Mouse (Mus musculus): ENCODE results near the gene Wdfy2.
"Not testable (repeated sequence)": the region's sequence is repeated elsewhere in the genome, so short reads cannot be mapped to it uniquely, and the experiment has no call there.

Wdfy2 gene

GRCm38 (mm10) chr14:62878634-62879430 lies 41.4 kb downstream of the Wdfy2 start:
- no peak for DNase-seq (ENCODE audit: low spot score)

GRCm38 (mm10) chr14:62879497-62879896 lies 42.0 kb downstream of the Wdfy2 start:
- DNase-seq (ENCODE audit: low spot score): peak; percentile 49

GRCm38 (mm10) chr14:62880084-62880851 lies 42.8 kb downstream of the Wdfy2 start:
- peak; percentile 31 for DNase-seq (ENCODE audit: low spot score)

GRCm38 (mm10) chr14:62882061-62882614 lies 44.7 kb downstream of the Wdfy2 start:
- no peak for DNase-seq (ENCODE audit: low spot score)

- DNase-seq (ENCODE audit: low spot score): no peak
Measured at GRCm38 (mm10) chr14:62883551-62883950, 46.1 kb downstream of the Wdfy2 start.

- DNase-seq (ENCODE audit: low spot score): no peak
Measured at GRCm38 (mm10) chr14:62884171-62884570, 46.7 kb downstream of the Wdfy2 start.

GRCm38 (mm10) chr14:62884639-62885038 lies 47.2 kb downstream of the Wdfy2 start:
- no peak for DNase-seq (ENCODE audit: low spot score)

GRCm38 (mm10) chr14:62885146-62885545 lies 47.7 kb downstream of the Wdfy2 start:
- no peak for DNase-seq (ENCODE audit: low spot score)

- no peak for DNase-seq (ENCODE audit: low spot score)
Measured at GRCm38 (mm10) chr14:62891401-62891800, 53.9 kb downstream of the Wdfy2 start.

GRCm38 (mm10) chr14:62892771-62893641 lies 55.5 kb downstream of the Wdfy2 start:
- no peak for DNase-seq (ENCODE audit: low spot score)

- not testable (repeated sequence) for DNase-seq (ENCODE audit: low spot score)
Measured at GRCm38 (mm10) chr14:62893642-62894180, 56.2 kb downstream of the Wdfy2 start.

- DNase-seq (ENCODE audit: low spot score): no peak
Measured at GRCm38 (mm10) chr14:62894924-62895840, 57.7 kb downstream of the Wdfy2 start.

- DNase-seq (ENCODE audit: low spot score): no peak
Measured at GRCm38 (mm10) chr14:62898061-62898460, 60.6 kb downstream of the Wdfy2 start.

GRCm38 (mm10) chr14:62907888-62908287 lies 70.4 kb downstream of the Wdfy2 start:
- DNase-seq (ENCODE audit: low spot score): no peak

GRCm38 (mm10) chr14:62908550-62908949 lies 71.1 kb downstream of the Wdfy2 start:
- no peak for DNase-seq (ENCODE audit: low spot score)

GRCm38 (mm10) chr14:62910859-62911258 lies 73.4 kb downstream of the Wdfy2 start:
- DNase-seq (ENCODE audit: low spot score): no peak

- no peak for DNase-seq (ENCODE audit: low spot score)
Measured at GRCm38 (mm10) chr14:62915146-62915685, 77.7 kb downstream of the Wdfy2 start.

- DNase-seq (ENCODE audit: low spot score): no peak
Measured at GRCm38 (mm10) chr14:62916488-62917034, 79.1 kb downstream of the Wdfy2 start.

GRCm38 (mm10) chr14:62921401-62921800 lies 83.9 kb downstream of the Wdfy2 start:
- no peak for DNase-seq (ENCODE audit: low spot score)

- no peak for DNase-seq (ENCODE audit: low spot score)
Measured at GRCm38 (mm10) chr14:62922637-62923036, 85.2 kb downstream of the Wdfy2 start.
